Mouse (Mus musculus): ENCODE results near the gene Spata46. TPM values are rescaled to one million over a fixed set of nuclear protein-coding genes. Genes with fewer than 3 reads are reported as not detected.

Gene Spata46
- total RNA-seq (2021): not detected

DNA sequence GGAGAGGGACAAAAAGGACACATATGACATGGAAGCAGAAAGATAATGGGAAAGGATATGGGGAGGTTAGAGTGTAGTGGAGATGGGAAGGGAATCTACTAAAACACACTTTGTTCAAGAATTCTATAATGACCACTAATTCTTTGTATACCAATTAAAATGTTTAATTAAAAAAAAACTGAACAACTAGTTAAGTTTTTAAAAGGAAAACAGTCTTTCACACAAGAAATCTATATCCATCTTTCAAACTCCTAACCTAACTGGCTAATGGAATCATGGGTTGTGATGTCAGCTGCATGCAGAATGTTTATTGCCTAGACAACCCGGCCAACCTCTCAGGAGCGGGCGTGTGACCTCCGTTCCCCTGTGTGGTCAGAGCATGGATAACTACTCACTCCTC is at the start of gene Spata46:
Spata46 (plus strand) TSS at position 301 of the 400 bp plus-strand sequence.
- DNase-seq (ENCODE audit: low spot score): no peak
- intact Hi-C loops (cut with DNase I): no loop called here

DNA sequence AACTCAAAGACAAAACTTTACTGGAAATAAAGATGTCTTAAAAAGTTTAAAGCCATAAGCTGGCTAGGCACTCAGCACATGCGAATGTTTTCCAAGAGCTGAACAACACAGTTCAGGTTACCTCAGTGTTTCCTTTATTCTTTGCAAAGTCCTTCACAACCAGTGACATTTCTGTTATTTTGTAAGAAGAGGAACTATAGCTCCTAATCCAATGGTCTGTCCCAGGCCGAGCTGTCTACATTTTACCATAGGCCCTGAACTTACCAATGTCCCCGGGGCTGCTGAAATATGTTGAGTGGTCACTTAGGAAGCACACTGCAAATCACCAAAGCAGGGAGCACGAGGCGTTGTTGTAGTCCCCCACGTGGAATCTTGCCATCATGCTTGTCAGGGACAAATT is 38.3 kb upstream of the Spata46 start:
- DNase-seq (ENCODE audit: low spot score): no peak
- intact Hi-C loops (cut with DNase I): no loop called here

DNA sequence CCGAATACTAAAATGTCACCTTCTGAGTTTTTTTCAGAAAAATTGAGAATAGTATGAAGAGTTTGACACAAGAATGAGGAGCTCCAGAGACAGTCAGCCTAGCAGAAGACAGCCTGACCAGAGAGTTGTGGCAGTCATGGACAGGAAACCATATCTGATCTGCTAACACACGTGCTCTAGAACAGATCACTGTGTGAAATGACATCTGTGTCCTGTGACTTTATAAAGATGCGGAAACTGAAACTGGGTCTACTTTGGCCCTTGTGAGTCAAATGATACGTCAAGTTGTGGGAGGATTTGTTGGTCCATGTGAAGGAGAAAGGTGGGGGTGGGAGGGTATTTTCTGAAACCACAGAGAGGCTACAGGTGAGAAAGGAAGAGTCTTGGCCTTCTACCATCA is 37.9 kb upstream of the Spata46 start:
- intact Hi-C loops (cut with DNase I): no loop called here
- no peak for DNase-seq (ENCODE audit: low spot score)

DNA sequence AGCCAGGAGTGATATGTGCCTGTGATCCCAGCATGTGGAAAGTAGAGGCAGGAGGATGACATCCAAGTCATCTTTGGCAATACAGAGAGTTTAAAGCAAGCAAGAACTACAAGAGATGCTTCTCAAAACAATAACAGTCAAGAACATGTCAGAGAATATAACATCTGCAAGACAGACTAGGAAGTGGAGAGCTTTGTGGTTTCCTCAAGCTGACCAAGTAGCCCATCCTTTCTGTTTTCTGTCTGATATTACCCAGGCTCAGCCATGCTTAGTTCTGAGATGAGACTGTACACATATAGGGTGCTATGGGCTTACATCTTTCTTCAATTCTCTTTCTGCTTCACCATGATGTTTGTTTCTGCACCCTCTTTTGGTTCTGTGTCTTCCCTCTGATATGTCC is 35.4 kb upstream of the Spata46 start:
- no peak for DNase-seq (ENCODE audit: low spot score)

DNA sequence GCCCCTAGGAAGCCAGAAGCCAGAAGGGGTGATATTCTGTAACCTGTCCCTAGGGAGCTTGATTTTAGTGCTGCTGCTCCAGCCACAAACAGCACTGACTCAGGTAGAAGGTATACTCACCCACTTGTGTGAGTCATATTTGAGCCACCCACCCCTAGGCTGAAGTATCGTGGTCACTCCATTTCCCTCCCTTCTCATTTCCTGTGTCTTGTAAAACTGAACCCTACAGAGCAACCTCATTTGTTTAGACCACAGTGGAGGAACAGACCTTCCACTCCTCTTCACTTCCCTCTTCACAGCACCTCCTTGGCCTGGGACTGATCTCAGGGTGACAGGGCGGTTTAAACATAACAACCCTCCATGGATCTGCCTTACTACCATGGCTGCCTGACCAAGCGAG is 31.6 kb upstream of the Spata46 start, which contains the start of gene Sh2d1b1:
Sh2d1b1 (plus strand) TSS at position 305 of the 400 bp plus-strand sequence.
- DNase-seq (ENCODE audit: low spot score): no peak
- intact Hi-C loops (cut with DNase I): no loop called here

More for the DNA sequence above, 35.4 kb upstream of the Spata46 start:
- intact Hi-C loops (cut with DNase I): no loop called here

DNA sequence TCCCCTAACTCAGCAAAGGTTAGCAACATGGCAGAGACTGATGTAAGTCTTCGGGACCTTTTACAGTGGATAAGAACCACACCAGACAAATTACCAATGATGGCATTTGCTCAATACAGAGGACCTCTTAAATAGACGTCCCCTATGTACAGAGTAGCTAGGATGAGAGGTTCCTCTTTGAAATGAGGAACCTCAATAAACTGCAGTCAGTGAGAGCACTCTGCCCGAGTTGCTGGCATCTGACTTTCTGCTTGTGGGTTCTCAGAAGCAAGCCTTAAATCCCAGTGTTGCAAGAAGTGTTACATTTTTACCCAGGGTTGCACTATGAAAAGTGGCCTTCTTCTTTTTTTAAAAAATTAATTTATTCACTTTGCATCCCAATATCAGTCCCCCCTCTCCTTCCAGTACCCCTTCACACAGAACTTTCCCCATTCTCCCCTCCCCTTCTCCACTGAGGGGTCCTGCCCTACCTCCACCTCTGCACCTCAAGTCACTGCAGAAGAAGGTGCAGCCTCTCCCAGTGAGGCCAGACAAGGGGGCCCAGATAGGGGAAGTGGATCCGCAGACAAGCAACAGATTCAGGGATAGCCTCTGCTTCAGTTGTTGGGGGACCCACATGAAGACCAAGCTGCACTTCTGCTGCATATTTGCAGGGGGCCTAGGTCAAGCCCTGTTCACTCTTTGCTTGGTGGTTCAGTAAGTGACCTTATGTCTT is 26.0 kb upstream of the Spata46 start:
- intact Hi-C loops (cut with DNase I): loop anchor here (10.0 kb wide), 1 partner anchor 552 kb away; no protein-coding TSS in a partner anchor
- DNase-seq (ENCODE audit: low spot score): no peak

DNA sequence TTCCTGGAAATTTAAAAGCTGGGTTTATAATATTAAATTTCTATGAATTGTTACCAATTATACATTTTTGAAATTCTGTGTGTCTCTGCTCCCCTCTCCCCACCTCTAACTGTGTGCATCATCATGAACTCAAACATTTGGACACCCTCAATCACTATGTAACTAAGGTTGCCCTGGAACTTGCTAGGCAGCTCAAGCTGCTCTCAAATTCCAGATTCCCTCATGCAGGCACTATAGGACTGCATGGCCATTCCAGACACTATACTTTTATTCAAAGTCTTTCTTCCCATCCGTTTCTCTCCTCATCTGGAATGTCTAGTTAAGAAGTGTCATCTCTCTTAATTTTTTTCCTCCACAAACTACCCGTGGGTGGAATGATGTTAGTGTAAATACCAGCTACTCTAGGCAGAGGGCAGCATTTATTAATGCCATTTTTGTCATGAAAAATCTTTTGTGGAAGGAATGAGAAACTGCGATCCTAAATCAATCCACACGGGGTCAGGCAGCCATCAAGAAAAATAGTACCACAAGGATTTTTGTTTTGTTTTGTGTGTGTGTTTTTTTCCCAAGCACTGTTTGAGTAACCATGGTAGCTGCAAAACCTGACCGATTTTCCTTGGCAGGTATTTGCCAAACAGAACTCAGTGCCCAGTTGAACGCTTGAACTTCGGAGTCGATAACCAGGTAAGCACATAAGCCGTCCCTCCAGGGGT is 16.2 kb upstream of the Spata46 start:
- intact Hi-C loops (cut with DNase I): loop anchor here (2.0 kb wide), 1 partner anchor 320 kb away; no protein-coding TSS in a partner anchor
- no peak for DNase-seq (ENCODE audit: low spot score)

DNA sequence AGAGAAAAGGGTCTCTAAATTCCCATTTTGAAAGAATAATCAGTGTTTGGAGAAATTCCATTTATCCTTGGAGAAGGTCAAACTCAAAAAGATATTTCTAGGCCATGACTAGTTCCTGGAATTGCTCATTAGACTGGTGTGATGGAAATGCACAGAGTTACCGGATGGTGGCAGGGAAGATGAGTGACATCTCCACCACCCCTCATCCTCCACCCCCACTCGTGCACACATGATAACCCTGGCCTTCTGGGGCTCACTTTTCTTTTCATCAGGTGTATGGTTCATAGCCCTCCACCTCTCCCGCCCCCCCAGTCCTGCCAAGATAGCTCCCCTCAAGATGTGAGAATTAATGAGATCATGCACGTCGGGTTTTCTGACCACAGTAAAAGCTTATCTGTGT is 15.3 kb upstream of the Spata46 start:
- DNase-seq (ENCODE audit: low spot score): no peak
- intact Hi-C loops (cut with DNase I): loop anchor here (2.0 kb wide), 1 partner anchor 320 kb away; no protein-coding TSS in a partner anchor

DNA sequence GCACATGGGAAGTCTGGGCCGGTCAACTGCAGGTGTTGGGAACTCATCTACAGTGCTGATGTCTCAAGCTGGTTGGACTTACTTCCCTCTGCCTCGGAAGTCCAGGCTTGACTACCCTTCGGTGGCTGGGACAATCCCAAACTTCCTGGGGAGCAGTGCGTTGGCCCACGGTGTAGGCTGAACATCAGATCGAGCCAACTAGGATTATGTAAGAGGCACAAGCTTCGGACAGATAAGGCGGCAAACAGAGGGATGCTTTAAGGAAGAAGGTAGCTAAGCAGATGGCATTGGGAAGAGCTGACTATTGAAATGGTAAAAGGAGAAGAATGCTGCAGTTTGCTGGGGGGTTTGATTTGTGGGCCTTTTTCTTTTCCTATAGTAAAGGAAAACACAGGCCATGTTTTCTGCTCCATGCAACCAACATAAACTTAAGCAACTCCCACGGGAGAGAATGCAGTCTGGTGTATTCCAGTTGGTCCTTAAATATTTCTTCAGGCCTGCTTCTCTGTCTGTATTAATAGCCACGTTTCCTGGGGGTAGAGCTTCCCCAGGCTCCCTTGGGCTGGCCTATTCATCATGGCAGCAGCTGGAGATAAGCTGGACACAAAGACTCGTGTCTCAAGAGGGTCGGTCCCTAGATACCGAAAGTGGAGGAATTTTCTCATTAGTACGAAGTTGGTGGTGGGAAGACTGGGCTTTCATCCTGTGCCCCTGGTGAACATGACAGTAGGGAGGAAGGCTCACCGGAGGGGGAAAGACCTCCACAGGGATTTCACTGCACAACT is 13.6 kb upstream of the Spata46 start:
- intact Hi-C loops (cut with DNase I): no loop called here

DNA sequence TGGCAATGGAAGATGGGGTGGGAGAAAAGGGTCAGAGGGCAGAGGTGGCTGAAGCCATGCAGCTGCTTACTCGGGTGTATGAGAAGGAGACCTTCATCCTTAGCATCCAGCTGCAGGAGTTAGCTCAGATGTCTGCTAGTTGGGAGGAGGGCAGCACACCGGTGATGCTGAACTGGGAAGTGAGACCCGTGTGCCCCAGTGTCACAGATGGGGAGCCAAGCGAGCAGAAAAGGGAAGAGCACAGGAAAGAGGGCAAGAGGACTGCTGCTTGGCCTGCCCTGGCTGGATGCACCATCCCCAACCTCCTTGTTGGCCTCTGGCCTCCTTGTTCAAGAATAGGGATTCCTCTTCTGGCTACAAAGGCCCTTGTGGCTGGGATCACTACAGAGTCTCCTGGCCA is 9.1 kb upstream of the Spata46 start:
- DNase-seq (ENCODE audit: low spot score): no peak
- intact Hi-C loops (cut with DNase I): no loop called here

More for the DNA sequence above, 13.6 kb upstream of the Spata46 start:
- no peak for DNase-seq (ENCODE audit: low spot score)

DNA sequence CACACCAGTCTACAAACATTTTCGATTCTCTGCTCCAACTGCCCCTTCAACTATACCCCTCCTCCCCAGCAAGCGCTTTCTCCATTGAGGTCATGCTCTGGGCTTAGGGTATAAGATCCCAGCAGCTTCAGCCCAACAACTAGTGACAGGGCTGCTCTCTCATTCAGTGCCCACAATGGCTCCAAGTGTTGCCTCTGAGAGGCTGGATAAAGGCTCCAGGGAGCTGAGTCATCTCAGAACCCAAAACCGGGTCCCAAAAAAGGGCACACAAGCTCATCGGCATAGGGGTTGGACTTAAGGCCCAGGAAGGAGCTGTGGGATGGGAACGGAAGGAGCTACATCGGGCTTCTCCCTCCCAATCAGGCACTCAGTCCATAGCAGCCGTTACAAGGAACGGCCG is 6.9 kb upstream of the Spata46 start:
- intact Hi-C loops (cut with DNase I): no loop called here
- DNase-seq (ENCODE audit: low spot score): no peak

DNA sequence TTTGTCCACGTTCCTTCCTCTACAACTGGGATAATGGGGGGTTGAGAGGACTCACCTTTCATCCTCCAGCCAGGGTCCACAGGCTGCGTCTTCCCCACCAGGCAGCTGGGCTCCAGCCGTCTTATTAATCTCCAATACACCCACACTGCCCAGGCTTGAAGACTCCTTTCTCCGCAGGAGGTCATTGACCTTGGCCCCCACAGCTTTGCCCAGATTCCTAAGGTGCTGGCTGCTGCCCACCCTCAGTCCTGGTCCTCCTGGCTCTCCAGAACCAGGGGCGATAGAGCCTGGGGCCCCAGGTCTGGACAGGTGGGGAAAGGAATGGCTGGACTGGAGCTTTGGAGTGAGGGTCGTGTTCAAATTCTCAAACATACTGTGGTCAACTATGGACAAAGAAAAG is 6.1 kb upstream of the Spata46 start:
- intact Hi-C loops (cut with DNase I): no loop called here
- no peak for DNase-seq (ENCODE audit: low spot score)

DNA sequence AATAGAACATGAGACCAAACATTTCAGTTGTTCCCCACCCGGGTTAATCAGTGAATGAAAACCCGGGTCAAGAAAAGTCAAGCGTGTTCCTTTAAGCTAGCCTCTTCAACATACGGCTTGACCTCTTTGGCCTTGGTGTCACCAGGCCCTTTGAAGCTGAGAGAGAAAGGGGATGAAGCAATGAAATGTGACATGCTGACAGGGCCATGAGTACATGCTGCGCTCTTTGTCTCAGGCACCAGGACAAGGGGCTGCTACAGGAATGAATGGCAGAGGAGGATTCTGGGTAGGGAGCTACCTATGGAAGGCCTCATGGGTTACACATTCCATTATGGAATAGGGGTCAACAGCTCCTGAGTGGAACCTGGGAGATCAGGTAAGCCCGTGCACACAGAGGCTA is 5.5 kb upstream of the Spata46 start:
- intact Hi-C loops (cut with DNase I): no loop called here
- DNase-seq (ENCODE audit: low spot score): no peak

DNA sequence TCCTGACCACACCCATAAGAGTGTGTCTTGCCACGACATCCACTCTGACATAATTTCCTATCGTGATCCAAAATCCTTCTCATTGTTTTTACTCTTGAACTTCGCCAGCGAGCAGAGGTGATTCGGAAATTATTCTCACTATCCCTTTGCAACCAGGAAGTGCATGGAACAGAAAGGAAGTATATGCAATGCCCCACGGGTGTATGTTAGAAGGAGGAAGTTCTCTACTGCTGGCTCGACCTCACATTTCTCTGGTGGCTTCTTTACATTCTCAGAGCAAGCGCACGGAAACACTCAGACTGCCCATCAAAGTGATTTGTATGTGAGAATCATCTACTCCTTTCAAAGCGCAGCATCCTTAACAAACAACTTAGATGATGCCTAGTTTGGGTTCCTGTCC is 3.6 kb upstream of the Spata46 start:
- DNase-seq (ENCODE audit: low spot score): no peak
- intact Hi-C loops (cut with DNase I): no loop called here

DNA sequence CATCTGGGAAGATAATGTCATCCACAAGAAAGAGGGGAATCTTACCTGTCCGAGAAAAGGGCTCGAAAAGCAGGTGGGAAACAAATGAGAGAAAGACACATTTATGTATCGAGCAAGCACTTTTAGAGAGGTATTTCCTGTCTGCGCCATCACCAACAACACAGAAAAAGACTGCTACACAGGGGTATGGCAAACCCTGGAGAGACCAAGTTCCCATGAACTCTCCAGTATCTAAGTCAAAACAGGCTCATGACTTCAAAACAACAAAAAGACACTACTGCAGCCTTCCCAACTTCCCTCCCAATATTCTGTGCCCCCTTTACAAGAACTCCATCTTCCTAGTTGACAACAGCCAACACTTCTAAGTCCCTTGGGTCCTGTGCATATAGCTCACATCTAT is 2.4 kb upstream of the Spata46 start, which contains the start of gene Gm7694:
Gm7694 (minus strand) TSS at position 101 of the 400 bp plus-strand sequence.
- intact Hi-C loops (cut with DNase I): no loop called here
- no peak for DNase-seq (ENCODE audit: low spot score)

DNA sequence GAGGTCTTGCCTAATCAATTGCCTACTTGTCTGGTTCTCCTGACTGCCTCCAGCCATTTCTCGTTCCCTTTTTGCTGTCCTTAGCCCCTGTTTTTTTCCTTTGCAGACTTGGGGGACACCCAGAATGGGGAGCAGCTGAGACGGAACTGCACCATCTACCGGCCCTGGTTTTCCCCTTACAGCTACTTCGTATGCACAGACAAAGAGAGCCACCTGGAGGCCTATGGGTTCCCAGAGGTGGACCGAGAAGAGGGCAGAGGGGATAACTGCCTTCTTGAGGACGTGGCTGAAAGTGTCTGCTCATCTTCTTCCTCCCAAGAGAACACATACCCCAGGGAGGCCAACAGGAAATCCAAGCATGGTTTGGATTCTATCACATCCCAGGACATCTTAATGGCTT is 2.8 kb downstream of the Spata46 start:
- intact Hi-C loops (cut with DNase I): no loop called here
- DNase-seq (ENCODE audit: low spot score): no peak

DNA sequence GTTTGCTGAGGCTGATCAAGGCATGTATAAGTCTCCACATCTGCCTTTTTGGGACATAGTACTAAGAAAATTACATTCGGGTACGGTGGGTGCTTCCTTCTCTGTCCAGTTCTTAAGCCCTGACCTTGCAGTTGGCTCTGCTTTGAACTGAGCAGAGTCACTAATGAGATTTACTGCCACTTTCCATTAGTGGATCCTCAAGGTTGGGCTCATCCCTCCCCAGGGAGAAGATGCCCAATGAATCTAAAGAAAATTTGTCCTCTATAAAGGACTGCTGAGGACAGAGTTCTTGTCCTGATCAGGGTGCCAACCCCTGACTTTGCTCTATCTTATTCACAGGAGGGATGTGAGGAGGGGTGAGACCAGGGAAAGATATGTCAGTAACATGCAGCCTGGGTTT is 13.4 kb downstream of the Spata46 start:
- intact Hi-C loops (cut with DNase I): no loop called here
- no peak for DNase-seq (ENCODE audit: low spot score)

DNA sequence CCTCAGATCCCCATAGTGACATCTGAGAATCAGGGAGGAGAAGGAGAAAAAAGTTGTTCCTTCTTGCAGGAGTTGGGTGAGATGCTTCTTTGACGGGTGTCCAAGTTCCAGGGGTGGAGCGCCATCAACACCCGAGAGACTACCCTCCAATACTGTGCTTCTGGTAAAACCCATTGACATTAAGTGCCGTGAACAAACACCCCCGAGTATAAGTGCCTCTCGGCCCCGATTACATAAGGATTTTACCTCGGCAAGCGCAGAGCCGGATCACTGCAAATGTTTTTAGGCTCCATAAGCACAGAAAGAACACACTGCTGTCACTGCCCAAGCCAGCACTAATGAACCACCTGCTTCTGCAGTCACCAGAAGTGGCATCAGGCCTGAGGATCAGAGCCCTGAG is 14.4 kb downstream of the Spata46 start:
- DNase-seq (ENCODE audit: low spot score): no peak
- intact Hi-C loops (cut with DNase I): no loop called here

DNA sequence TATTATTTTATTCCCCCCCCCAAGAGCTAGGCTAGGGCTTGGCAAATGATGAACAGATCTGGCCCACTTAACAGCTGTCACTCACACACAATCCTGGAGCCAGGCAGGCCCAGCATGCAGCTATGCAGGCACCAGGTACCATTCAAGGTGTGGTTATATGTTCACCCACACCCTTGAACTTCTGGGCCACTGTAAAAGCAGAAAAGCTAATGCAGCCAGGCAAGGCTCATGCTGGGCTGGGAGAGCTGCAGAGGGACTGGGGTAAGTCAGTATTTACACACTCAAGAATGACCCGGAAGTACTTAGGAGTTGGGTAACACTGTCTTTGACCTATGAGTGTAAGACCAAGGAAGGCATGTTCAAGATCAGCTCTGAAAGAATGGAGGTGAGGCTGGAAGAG is 15.7 kb downstream of the Spata46 start:
- no peak for DNase-seq (ENCODE audit: low spot score)
- intact Hi-C loops (cut with DNase I): no loop called here

DNA sequence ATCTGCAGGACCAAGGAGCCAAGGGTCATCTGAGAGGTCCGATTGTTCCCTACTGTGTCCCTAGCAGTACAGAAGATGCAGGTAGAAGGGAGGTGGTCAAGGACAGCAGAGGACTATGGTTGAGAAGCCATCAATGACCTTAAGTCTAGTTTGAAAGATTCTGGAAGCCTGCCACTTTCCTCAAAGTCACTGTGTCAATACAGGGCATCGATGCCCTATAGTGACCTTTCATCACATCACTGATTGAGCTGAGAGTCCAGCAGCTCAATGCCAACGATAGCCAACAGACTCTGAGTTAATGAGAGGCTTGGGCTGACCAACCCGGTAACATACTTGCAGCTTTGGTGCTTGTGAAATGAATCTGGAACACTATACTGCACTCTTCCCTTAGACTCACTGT is 16.7 kb downstream of the Spata46 start:
- DNase-seq (ENCODE audit: low spot score): no peak
- intact Hi-C loops (cut with DNase I): no loop called here

DNA sequence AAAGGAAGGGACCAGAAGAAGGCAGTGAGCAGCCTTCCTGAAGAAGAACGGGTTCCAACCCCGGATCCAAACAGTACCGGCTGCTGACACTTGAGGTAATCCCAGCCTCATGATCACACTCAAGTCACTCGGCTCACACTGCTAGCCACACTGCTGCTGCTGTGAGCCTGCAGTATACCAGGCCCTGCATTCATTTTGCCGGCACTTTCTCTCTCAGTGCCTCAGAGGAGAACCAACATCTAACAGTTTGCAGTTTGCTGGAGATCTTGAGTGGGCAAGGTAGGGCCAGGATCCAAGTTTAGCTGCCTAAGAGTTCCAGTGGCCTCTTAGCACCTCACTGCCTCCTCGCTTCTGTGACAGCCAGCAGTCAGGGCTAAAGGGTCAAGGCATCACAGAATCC is 23.3 kb downstream of the Spata46 start:
- intact Hi-C loops (cut with DNase I): no loop called here
- DNase-seq (ENCODE audit: low spot score): no peak
